Mouse (Mus musculus) olfactory bulb, adult 2 months (tissue): ENCODE data around the gene Pbrm1. TPM values are rescaled to one million over a fixed set of nuclear protein-coding genes. Genes with fewer than 3 reads are reported as not detected.

ENCODE experiments used
- H3K27ac ChIP-seq: fragments of 200-500 bp; 2 replicates; pipeline ENCODE4 v1.5.1; 2012; ENCODE audit warnings: low read depth, low read length; ENCODE audit not compliant: insufficient read depth
- H3K4me1 ChIP-seq: fragments of 200-500 bp; 2 replicates; pipeline ENCODE4 v1.6.1; 2012; ENCODE audit warnings: low read length; ENCODE audit not compliant: control insufficient read depth, insufficient read depth
- H3K4me3 ChIP-seq: fragments of 200-500 bp; 2 replicates; pipeline ENCODE4 v1.5.1; 2012; ENCODE audit warnings: mild to moderate bottlenecking, low read depth, low read length, moderate library complexity; ENCODE audit not compliant: insufficient read depth
- CTCF ChIP-seq: fragments of 200-500 bp; IDR thresholded peaks from 2 replicates; pipeline ENCODE4 v1.5.1; 2012; ENCODE audit warnings: low read depth, mild to moderate bottlenecking, low read length, moderate library complexity; ENCODE audit not compliant: insufficient read depth
- POLR2A ChIP-seq: fragments of 200-500 bp; IDR thresholded peaks from 2 replicates; pipeline ENCODE4 v1.6.1; 2012; ENCODE audit warnings: mild to moderate bottlenecking, low read depth, low read length, moderate library complexity; ENCODE audit not compliant: insufficient read depth
- WGBS: fragments of 180-500 bp; shearing (Covaris S2); methylation state at CpG from one replicate; pipeline ENCODE4 v1.1.7; 2018; 5-methylcytosine and 5-hydroxymethylcytosine counted together
- polyA plus RNA-seq: library from polyadenylated mRNA; stranded (reverse); fragments of >200 nt; gene quantifications from 2 replicates; pipeline ENCODE4 v1.2.4, GENCODE M21; 2012; ENCODE audit warnings: low replicate concordance; ENCODE audit not compliant: missing spikeins, insufficient read depth, insufficient read length

The Pbrm1 gene
- polyA plus RNA-seq, 1 experiment, result 82.9 TPM

GRCm38 (mm10) chr14:31011588-31011987, 7.3 kb upstream of the Pbrm1 start:
- Histone ChIP-seq H3K4me3 (no peak overlapping the region), H3K4me1 (no peaks in the 10 kb centered on the region), H3K27ac (no peak overlapping the region)
- TF ChIP-seq POLR2A (no peak), CTCF (no peak)
- WGBS, result 94% methylated on average over 3 of the region's 3 CpGs

GRCm38 (mm10) chr14:31013928-31014327, 5.0 kb upstream of the Pbrm1 start:
- H3K4me3 ChIP-seq, result no peak overlapping the region
- no peaks in the 10 kb centered on the region for H3K4me1 ChIP-seq
- TF ChIP-seq CTCF (no peak), POLR2A (no peak)
- 96% methylated on average over 2 of the region's 2 CpGs for WGBS
- H3K27ac ChIP-seq, result no peak overlapping the region

DNA sequence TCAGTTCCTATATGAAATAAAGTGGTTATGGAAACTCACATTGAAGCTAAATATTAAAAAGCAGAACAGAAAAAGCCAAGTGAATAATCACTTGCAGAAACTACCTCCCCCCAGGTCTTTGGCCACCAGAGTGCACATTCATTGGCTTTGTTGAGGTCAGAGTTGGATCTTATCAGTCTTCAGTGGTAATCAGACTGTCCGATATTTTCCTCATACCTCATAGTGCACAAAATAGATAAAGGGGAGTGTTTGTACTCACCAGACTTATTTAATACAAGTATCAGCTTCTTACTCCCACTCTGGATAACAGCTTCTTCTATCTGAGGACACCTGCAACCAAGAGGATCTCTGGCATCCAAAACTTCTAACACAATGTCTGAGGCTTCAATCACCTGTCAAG, 2.9 kb upstream of the Pbrm1 start:
- no peak overlapping the region for H3K4me3 ChIP-seq
- TF ChIP-seq CTCF (no peak), POLR2A (no peak)
- H3K27ac ChIP-seq, result no peak overlapping the region
- WGBS, result 89% methylated on average over 1 of the region's 1 CpGs
- peaks cover 2% of the 10 kb centered on the region; the same call in 1 of the 2 replicates for H3K4me1 ChIP-seq

DNA sequence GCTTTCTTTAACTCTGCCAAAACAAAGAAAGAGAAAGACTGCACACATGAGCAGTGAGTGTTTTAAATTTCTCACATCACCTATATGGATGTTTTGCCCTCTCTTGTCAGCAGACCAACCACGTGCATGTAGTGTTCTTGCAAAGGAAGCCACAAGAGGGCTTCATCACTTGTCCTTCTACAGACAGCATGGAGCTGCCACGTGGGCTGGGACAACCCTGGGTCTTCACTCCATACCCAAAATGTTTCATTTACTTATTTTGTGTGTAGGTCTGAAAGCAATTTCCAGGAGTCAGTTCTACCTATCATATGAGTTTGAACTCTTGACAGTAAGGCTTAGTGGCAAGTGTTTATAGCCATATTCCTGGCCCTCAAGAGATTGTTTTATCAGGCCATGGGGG, 1.1 kb upstream of the Pbrm1 start:
- no peak overlapping the region for H3K27ac ChIP-seq
- no peak for TF ChIP-seq POLR2A
- no peak for TF ChIP-seq CTCF
- H3K4me3 ChIP-seq, result no peak overlapping the region
- H3K4me1 ChIP-seq, result peaks cover 2% of the 10 kb centered on the region; the same call in 1 of the 2 replicates
- WGBS, result 1% methylated on average over 2 of the region's 2 CpGs

GRCm38 (mm10) chr14:31019331-31020205, 630 bp downstream of the Pbrm1 start:
- H3K27ac ChIP-seq, result no peak overlapping the region; the same call in 1 of the 2 replicates
- peaks cover 2% of the 10 kb centered on the region; the same call in 1 of the 2 replicates for H3K4me1 ChIP-seq
- peak; percentile 11; the same call in 1 of the 2 replicates for TF ChIP-seq POLR2A
- no peak for TF ChIP-seq CTCF
- WGBS, result 7% methylated on average over 56 of the region's 56 CpGs
- peak overlapping the region; percentile 94 for H3K4me3 ChIP-seq

DNA sequence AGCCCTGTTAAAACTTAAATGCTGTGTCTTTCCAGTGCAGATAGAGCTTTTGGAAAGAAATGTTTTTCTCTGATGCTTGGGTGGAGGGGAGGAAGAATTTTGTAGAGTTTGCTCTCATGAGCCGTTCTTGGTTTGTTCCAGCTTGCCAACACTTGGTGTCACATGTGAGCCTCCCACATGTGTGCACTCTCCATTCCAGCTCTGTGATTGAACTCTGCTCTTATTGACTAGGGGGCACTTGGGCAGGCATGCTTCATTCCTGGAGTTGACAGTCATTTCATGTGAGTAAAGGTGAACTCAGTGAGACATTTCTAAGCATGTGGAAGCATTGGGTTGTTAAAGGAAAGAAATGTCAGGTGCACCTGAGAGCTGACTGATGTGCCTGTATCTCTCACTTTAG, 3.6 kb downstream of the Pbrm1 start:
- TF ChIP-seq CTCF (no peak), POLR2A (no peak)
- 5% methylated on average over 1 of the region's 1 CpGs for WGBS
- H3K27ac ChIP-seq, result no peak overlapping the region
- peaks cover 2% of the 10 kb centered on the region; the same call in 1 of the 2 replicates for H3K4me1 ChIP-seq
- H3K4me3 ChIP-seq, result no peak overlapping the region

GRCm38 (mm10) chr14:31025785-31026184, 6.8 kb downstream of the Pbrm1 start:
- 75% methylated on average over 3 of the region's 3 CpGs for WGBS
- Histone ChIP-seq H3K27ac (no peak overlapping the region), H3K4me1 (no peaks in the 10 kb centered on the region), H3K4me3 (no peak overlapping the region)
- TF ChIP-seq POLR2A, result no peak
- no peak for TF ChIP-seq CTCF

DNA sequence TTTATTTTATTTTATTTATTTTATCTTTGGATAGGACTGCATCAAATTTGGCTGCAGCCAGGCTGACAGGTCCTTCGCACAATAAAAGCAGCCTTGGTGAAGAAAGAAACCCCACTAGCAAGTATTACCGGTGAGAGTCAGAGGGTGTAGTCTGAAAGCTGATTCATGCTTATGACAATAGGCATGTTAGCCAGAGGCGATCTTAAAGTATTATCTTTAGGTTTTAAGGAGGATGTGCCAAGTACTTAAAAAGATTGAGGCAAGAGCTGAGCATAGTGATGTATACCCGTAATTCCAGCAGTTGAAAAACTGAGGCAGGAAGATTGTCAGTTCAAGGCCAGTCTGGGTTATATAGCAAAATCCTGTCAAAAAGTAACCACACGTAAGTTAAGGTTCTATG, 26.4 kb downstream of the Pbrm1 start:
- WGBS, result 83% methylated on average over 5 of the region's 5 CpGs
- H3K4me3 ChIP-seq, result no peak overlapping the region
- H3K4me1 ChIP-seq, result no peaks in the 10 kb centered on the region
- H3K27ac ChIP-seq, result no peak overlapping the region
- TF ChIP-seq POLR2A, result no peak
- no peak for TF ChIP-seq CTCF

DNA sequence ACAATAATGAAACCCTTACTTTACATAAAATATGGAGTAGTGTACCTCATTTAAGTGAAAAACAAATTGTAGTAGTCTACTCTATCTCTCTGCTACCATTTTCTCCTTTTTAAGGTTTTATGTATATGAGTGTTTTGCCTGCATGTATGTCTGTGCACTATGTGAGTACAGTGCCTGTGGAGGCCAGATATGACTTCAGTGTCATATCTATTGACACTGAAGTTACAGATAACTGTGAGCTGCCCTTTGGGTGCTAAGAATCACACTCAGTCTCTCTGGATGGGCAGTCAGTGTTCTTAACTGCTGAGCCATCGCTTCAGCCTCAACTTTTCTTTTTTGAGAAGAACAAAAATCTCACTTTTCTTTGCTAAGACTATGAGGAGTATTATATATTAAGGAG, 26.9 kb downstream of the Pbrm1 start:
- no peaks in the 10 kb centered on the region for H3K4me1 ChIP-seq
- H3K27ac ChIP-seq, result no peak overlapping the region
- TF ChIP-seq POLR2A, result no peak
- WGBS, result 98% methylated on average over 1 of the region's 1 CpGs
- no peak overlapping the region for H3K4me3 ChIP-seq

DNA sequence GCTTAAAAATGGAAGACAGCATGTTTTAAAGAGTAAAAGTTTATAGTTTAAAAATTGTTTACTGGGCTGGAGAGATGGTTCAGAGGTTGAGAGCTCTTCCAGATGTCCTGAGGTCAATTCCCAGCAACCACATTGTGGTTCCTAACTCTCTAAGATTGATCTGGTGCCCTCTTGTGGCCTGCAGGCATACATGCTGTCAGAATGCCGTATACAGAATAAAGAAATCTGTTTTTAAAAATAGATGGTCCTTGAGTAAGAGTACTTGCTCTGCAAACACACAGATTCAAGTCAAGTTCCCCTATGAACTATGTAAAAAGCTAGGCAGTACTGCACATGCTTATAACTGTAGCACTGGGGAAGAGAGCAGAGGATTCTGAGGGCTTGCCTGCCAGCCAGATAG, 43.3 kb downstream of the Pbrm1 start:
- Histone ChIP-seq H3K4me1 (no peaks in the 10 kb centered on the region), H3K4me3 (no peak overlapping the region), H3K27ac (no peak overlapping the region)
- TF ChIP-seq POLR2A (no peak), CTCF (no peak)
- WGBS, result 29% methylated on average over 1 of the region's 1 CpGs
